Mouse (Mus musculus): ENCODE measurements around the gene Macrod2.

The Macrod2 gene

DNA sequence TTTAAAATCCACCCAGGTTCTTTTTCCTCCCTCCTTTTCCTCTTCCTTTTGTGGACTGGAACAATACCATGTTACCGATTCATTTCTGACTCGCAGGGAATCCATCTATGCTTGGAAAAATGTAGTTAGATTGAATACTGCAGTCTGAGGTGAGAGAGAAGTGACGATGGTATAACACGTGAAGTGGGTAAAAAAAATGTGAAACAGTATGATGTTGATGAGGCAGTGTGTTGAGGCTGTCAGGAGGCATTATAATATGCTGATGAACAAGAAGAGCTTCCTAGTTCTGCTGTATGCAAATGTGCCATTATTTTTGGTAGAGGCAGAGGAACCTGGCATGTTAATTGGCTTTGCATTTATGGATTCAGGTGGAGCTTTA is 662.3 kb downstream of the Macrod2 start:
- no peak for DNase-seq (ENCODE audit: low spot score in 2 of 2)

DNA sequence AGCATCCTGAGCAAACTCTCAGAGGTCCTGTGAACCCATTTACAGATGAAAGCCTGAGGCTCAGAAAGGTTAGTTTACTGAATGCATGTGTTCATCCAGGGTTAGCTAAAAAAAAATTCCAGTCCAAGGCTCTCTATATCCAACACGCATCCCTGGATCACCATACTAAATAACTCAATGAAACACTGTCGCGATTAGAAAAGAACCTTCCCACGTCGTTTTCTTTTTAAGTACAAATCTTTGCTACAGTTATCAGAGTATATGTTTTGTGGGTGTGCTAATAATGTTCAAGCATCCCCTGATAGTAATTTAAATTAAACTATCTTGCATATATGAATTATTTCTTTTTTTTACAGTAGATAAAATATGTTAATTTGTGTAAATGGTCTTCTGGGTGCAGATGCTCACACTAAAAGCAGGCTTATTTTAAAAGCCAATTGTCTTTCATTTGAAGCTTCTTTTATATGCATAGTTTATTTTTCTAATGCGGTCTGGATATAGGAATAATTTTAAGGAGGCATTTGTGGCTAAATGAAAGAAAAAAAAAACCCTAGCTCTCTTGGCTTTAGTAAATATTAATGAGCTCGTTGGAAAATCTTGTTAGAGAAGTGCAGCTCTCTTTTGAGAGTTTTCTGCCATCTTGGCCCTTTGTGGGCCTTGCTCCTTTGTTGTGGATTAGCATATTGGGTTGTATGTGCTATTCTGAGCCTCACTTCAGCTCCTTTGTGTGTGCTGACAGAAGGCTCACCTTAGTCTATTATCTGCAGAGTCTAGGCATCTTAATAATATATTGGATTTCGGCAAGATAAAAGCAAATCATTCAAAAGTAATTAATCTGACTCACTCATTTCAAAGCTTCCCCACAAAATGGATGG is 679.1 kb downstream of the Macrod2 start:
- DNase-seq (ENCODE audit: low spot score in 2 of 2) = no peak

DNA sequence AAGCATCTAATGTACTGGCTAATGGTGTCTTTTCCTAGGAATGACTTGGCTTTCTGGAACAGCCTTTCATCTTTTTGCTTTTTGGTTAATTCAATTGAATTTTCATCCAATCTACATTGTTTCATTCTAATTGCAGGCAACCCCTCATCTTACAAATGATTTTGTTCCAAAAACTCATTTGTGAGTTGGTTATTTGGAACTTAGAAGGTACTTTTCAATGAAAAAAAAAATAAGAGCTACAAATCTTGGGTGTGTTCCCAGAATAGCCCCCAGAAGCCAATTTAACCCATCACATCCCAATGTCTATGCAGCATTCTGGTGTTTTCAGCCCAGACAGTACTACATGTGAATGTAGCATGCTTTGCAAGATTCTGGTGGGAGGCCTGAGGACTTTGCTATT is 683.1 kb downstream of the Macrod2 start:
- DNase-seq (ENCODE audit: low spot score in 2 of 2) = no peak

DNA sequence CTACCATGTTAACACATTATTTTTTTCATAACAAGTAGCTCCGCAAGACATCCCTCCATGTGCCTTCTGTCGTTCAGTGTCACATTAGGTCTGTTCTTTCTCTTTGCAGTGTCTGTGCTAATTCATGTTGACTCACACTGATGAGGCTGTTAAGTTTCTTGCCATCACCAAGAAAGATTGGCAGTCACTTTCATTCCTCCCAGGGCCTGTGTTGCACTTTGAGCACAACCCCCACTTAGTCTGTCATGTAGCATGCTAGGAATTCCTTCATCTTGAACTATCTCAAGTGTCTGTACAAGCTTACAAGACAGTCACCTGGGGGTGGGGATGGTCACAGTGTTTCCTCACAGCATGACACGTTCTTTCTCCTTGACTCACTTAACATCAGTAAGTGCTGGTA is 696.2 kb downstream of the Macrod2 start:
- no peak for DNase-seq (ENCODE audit: low spot score in 2 of 2)

DNA sequence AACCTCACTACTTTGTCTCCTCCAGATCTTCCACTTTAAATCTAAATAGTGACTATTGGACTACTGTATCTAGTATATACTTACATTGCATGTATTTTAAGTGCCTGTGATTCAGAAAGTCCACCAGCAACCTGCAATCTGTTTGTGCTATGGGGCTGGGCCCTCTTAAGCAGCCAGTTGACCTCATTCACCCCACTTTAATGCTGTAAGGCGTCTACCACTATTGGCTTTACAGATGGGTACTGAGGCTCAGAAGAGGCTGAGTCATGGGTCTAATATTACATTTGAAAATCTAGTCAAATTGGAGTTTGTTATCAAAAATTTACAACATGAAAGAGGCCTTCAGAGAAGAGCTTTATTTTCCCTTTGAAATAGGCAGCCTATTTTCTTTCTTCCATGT is 722.5 kb downstream of the Macrod2 start:
- DNase-seq (ENCODE audit: low spot score in 2 of 2) = no peak

DNA sequence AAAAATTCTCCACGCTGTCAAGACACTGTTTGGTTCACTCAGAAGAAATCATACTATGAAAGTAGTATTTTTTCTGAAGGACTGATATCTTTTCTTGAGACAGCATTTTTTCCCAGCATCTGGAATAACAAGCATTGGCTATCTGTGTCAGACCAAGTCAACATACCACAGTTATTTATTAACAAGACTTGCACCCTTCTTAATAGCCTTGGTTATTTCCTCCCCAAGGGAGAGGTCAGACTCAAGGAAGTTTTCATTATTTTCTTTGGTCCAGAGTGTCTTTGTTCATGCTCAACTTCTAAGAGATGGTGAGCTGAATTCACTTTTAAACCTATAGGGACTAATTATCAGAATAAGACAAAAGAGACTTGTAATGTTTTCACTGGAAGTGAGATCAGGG is 728.8 kb downstream of the Macrod2 start:
- DNase-seq (ENCODE audit: low spot score in 2 of 2) = no peak

DNA sequence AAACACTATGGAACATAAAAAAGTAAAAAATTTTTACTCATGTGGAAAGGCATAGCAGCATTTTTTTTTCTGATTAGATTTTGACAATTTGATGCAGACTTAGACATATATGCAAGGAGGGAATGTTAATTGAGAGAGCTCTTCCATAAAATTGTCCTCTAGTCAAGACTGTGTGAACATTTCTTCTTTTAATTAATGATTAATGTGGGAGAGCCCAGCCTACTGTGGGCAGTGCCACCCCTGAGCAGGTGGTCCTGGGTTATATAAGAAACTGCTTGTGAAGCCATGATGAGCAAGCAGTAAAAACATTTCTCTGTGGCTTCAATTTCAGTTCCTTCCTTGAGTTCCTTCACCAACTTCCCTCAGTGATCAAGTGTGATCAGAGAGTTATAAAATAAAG is 730.5 kb downstream of the Macrod2 start:
- DNase-seq (ENCODE audit: low spot score in 2 of 2) = no peak

DNA sequence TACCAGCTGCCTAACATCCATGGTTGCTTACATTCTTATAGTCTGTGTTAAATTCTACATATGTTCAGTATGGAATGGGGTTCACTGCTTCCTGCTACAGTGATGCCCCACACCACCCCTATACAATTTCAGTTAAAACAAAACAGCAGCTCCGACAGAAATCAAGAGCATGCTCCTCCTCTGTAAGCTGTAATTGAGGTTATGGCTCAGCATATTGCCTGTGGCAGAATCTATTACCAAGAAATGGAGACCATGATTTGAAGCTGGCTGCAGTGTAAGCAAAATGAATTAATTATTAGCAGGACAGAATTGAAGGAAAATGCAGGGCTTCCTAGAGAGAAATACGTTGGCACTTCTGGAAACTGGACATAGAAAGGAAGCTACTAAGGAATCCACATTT is 747.2 kb downstream of the Macrod2 start:
- no peak for DNase-seq (ENCODE audit: low spot score in 2 of 2)

DNA sequence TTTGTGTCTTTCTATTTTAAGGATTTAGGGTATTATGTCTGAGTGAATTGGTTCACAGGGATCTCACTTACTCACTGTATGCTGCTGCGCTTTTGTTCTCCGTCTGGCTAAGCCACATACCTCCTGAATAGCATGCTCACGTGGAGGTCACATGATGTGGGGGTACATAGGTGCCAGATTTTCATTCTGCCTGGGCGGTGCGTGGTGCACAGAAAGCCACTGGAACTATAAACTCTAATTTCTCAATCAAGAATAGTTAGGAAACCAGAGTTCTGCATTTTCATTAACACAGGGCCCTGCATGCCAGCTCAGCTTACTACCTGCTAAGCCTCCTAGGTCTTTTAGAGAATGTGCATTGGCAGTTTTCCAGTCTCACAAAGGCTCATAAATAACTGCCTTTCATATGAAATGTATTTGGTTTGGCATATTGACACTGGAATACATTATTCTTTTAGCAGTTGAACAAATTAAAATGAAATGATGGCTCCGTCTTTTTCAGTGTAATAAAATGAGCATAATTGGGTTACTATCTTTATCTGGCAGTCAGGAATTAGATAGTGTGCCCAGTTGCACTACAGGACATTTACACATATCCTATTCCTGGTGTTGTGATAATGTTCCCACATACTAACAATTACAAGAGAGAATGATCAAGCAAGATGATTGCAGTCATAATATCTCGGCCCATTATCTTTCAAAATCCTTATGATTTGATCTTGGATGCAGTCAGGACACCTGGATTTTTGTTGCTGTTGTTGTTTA is 757.1 kb downstream of the Macrod2 start:
- no peak for DNase-seq (ENCODE audit: low spot score in 2 of 2)

DNA sequence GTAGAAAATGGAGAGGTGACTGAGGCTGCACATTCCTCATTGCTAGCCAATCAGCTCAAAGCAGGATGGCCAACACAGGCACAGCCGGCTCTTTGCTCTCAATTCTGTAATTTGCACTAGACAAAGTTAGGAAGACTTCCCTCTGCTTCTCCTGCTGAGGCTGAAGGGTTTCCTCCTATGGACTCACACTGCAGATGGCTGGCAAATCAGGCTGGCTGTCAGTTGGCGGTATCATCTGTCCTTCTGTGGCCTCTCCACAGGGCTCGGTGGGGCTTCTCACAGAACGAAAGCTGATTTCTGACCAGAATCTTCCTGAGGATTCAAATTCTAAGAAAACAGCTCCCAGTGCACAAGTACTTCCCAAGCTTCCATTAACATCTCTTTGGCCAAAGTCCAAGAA is 760.9 kb downstream of the Macrod2 start:
- no peak for DNase-seq (ENCODE audit: low spot score in 2 of 2)

DNA sequence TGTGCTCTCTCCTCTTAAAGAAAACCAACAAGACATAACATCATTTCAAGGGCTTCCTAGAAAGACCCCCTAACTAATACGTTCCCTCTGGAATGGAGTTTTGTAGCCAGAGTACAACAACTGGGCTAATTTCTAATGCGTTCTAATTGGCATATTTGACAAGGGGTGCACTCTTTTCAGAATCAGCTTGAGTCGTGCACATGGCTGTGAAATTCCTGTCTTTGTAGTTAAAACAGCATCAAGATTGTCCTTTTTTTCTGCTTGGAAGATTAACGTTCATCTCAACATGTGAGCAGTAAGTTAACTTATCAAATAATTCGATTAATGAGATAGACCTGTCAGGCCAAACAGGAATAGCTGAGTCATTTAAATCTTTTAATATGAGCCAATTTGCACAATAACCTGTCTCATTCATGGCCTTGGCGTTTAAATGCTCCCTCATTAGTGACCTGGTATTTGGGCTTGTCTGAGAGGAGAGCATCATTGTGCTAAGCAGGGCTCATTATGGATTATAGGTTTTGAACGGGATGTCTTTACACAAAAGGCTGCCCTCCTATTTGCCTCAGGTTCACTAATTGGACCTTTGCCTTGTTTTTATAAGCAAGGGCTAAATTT is 762.0 kb downstream of the Macrod2 start:
- DNase-seq (ENCODE audit: low spot score in 2 of 2) = no peak

DNA sequence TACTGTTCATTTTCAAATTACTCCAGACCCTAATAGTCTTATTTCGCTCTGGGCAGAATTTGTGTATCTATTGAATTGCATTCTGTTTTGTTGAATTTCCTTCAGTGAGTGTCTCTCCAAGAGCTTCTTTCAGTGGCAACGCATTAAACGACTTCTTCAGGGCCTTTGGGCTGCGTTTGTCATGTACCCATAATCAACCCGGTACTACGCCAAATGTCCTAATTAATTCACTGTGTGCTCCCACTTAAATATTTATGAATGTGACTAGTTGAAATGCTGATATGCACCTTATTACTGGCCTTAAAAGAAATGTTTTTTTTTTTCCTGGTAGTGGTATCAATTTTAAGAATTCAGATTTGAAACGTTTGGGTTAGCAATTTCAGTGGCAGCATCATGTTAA is 763.1 kb downstream of the Macrod2 start:
- DNase-seq (ENCODE audit: low spot score in 2 of 2) = no peak

DNA sequence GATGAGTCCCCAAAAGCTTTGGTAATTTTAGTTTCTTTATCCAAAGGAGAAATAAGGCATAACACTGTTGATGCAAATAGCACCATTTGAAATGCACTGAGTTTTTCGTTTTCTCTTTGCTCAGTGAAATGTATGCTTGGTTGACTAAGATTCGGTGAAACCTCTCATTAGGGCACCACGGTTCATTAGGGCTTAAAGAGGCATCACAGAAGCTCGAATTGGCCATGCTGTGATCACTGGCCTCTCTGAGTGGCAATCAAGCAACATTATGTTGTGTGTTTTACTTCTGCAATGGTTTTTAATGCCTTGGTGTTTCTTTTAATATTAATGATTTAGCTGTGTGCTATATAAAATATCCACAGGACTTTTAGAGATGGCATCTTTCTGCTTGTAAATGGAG is 768.8 kb downstream of the Macrod2 start:
- DNase-seq (ENCODE audit: low spot score in 2 of 2) = no peak

DNA sequence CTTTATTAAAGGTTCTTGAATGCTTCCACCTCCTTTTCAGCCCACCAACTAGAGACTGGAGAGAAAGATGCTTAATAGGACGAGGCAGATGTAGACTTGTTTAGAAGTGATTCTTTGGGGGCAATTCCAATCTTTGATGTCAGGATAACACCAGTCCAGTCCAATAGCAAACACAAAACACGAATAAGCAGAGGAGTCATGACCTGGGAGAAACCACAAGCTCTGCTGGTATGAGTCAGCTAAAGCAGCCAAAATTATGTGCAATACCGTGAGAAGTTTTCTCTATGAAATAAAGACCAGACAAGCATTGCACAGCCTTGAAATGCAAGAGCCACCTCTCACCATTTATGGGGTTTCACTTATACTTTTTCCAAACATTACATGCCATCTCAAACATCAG is 774.5 kb downstream of the Macrod2 start:
- DNase-seq (ENCODE audit: low spot score in 2 of 2) = no peak

DNA sequence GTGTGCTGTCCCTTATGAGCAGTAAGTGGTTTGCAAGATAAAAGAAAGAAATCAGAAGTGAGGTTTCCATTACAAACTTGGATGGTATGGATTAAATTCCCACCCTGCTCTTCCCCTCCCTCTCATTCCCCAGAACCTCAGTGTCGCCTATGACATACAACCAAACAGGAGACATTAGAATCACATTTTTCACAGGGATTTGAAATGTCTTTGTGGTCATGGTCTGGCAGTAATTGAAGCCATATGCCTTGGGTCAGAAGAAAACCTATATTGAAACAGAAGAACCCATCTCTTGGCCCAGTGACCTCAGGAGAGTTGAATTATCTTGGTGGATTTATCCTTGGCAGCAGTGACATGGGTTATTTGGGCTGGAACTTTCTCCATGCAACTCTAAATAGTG is 778.1 kb downstream of the Macrod2 start:
- DNase-seq (ENCODE audit: low spot score in 2 of 2) = no peak

DNA sequence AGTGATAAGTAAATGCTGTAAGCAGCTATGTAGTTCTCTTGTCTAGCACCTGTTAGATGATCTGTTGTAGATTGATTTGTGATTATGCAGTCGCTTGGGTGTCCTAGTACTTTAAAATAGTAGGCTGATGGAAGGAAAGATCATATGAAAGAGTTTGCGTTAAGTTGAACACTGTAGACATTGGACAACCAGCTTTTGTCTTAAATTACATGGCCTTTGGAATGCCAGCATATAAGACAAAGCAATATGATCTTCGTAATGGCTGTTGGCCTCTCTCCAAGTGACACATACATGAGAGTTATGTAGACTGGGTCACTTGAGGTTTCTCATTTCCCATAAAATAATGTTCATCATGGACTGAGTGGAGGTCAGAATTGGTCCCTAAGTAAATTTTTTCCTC is 778.5 kb downstream of the Macrod2 start:
- DNase-seq (ENCODE audit: low spot score in 2 of 2) = no peak

DNA sequence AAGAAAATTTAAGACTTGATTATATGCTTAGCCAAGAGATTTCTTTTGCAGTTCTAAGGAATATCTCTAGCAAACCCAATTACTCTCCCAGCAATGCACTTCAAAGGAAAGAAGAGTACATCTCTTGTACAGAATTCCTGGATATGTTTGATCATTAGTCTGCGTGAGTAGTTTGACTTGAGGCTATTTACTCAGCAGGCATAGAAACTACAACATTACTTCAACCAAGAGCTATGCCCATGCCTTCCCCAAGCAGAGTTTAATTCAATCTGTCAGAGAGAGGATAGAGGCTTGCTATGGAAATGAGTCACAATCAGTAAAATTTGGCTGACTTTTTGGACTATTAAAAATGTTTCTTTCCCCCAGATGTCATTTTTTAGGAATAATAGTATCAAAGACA is 785.5 kb downstream of the Macrod2 start:
- no peak for DNase-seq (ENCODE audit: low spot score in 2 of 2)

DNA sequence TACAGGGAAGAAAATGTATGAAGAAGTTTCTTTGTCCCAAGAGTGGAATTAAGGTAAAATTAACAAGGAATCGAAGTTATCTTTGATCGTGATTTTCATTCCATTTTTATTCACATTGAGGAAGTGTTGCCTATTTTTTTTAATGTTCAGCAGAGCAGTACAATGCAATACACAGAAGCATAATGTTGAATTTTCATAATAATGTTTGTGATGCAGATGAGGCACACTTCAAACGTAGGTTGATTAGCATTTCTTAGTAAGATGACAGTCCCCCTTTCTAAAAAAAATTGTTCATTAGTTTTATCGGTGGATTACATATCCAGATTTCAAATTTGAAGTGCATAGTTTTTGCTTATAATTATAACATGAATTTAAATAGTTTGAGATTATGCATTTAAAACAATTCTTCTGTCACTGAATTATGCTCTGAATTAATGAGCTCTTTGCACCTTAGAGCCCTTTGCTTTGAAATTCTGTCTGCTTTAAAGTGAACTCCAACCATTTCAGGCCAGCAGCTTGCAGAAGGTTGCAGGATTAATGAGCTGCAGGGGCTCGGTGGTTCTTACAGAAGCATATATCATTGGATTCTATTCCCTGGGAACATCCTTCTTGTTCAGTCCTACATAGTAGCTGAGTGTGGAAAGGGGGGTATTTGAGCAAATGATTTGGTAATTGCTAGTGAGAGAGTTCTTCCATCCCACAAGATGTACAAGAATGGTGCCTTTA is 787.1 kb downstream of the Macrod2 start:
- no peak for DNase-seq (ENCODE audit: low spot score in 2 of 2)

DNA sequence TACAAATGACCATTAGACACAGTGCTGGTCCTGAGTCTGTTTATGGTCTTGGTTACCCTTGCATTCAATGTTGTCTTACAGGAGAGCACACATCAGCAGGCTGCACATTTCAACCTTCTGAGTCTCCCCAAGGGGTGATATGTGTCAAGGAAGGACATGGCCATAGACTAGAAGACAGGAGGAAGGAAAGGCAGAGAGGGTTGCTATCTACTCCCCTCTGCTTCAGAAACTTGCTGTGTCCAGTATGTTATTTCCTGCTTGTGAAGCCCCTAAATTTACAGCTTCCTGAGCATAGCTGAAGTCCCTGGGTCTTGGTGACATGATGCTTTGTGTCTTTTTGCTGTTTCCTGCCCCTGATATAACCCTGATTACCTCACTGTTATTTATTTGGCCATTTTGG is 799.4 kb downstream of the Macrod2 start:
- DNase-seq (ENCODE audit: low spot score in 2 of 2) = no peak

DNA sequence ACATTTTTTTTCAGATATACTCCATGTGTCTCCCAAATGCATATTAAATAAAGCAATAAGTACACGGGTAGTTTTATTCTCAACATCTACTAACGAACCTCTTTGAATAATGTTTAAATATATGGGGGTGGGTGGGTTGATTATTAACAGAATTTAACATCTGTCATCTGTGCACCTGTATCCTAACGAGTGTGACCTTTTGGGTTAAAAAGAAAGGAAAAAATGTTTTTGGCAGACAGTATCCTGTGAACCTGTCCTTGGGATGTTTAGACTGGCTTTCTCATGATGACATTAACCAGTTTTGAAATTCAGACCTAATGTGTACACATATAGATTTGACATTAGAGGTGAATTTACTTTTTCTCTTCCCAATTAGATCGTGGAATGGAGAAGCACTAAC is 805.4 kb downstream of the Macrod2 start:
- no peak for DNase-seq (ENCODE audit: low spot score in 2 of 2)

DNA sequence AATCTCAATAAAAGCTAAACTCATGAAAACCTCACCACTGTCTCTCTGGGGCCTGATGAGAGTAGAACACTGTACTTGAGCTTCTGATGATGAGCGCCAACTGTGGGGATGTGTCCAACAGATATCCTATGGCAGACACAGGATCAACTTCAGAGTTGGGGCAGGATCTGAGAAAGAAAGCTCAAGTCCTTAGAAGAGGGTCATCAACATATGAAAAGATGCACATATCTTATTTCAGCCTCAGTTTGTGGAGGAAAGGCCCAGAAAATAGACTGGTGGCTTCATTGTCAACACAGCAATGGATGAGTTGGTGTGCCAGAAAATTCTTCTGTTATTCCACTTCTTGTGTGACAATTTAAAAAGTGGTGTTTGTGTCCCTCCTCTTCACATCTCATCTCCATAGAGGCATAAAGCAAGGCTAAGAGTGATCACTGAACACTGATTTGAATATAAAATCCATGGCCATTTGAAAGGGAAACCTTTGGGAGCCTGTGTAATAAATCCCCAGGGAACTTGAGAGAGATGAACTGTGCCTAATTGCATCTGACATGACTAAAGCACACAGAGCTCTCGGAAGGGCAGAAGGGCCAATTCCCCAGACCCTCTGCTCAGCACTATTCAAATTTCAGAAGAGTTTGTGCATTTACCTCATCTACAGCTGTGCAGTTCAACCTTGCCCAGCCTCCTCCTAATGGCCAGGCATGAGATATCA is 806.4 kb downstream of the Macrod2 start:
- DNase-seq (ENCODE audit: low spot score in 2 of 2) = no peak

DNA sequence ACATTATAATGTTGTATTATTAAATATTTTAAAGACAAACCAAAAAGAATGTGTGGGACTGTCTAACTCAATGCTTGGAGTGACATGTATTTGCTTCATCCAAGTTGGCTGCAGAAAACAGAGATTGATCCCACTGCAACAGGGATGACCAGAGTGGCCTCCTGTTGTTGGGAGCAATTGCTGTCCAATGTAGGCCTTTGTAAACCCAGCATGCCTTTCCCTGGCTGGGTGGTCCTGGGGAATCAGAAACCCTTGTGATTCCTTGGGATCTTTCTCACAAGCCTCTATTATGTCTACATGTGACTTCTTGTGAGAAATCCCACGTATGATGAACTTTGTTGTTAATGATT is 806.9 kb downstream of the Macrod2 start:
- no peak for DNase-seq (ENCODE audit: low spot score in 2 of 2)

All from urinary bladder, postnatal 36 days (tissue).